Mouse (Mus musculus) liver, adult 2 months (tissue): ENCODE data around the gene Fank1. TPM values are rescaled to one million over a fixed set of nuclear protein-coding genes. Genes with fewer than 3 reads are reported as not detected.

Experiments used
- DNase-seq: peaks from one replicate; pipeline ENCODE4 v3.0.0-alpha.2; 2011; ENCODE audit warnings: low read depth, low spot score; ENCODE audit errors: extremely low read depth
- H3K27ac ChIP-seq: fragments of 200-500 bp; replicated peaks from 2 replicates; pipeline ENCODE4 v1.5.1; 2012; ENCODE audit warnings: low read depth, mild to moderate bottlenecking, control low read depth, inconsistent platforms, low read length; ENCODE audit not compliant: insufficient read depth
- H3K27me3 ChIP-seq: fragments of 200-500 bp; 2 replicates; pipeline ENCODE4 v1.6.1; 2012; ENCODE audit warnings: mild to moderate bottlenecking, moderate library complexity, low read length, inconsistent platforms; ENCODE audit not compliant: control insufficient read depth, insufficient read depth
- H3K36me3 ChIP-seq: fragments of 200-500 bp; 2 replicates; pipeline ENCODE4 v1.6.1; 2012; ENCODE audit warnings: low read length, inconsistent platforms; ENCODE audit not compliant: control insufficient read depth, insufficient read depth
- H3K4me1 ChIP-seq: fragments of 200-500 bp; 2 replicates; pipeline ENCODE4 v1.6.1; 2011; ENCODE audit warnings: low read length; ENCODE audit not compliant: control insufficient read depth, insufficient read depth
- H3K4me3 ChIP-seq: fragments of 200-500 bp; 2 replicates; pipeline ENCODE4 v1.5.1; 2011; ENCODE audit warnings: low read depth, mild to moderate bottlenecking, control low read depth, low read length, moderate library complexity; ENCODE audit not compliant: insufficient read depth
- H3K79me2 ChIP-seq: fragments of 200-500 bp; 2 replicates; pipeline ENCODE4 v1.6.1; 2012; ENCODE audit warnings: inconsistent platforms, mild to moderate bottlenecking, low read length, moderate library complexity; ENCODE audit not compliant: control insufficient read depth, insufficient read depth
- H3K9ac ChIP-seq: fragments of 200-500 bp; 2 replicates; pipeline ENCODE4 v1.6.1; 2012; ENCODE audit warnings: low read depth, mild to moderate bottlenecking, control low read depth, inconsistent platforms, low read length
- CTCF ChIP-seq: fragments of 200-500 bp; IDR thresholded peaks from 2 replicates; pipeline ENCODE4 v1.5.1; 2011; ENCODE audit warnings: low read depth, low read length, control low read depth
- POLR2A ChIP-seq: fragments of 200-500 bp; IDR thresholded peaks from 2 replicates; pipeline ENCODE4 v1.6.1; 2011; ENCODE audit warnings: low read length, control low read depth; ENCODE audit not compliant: insufficient read depth; ENCODE audit errors: extremely low read depth
- WGBS: fragments of 180-500 bp; shearing (Covaris S2); methylation state at CpG from one replicate; pipeline ENCODE4 v1.1.7; 2018; 5-methylcytosine and 5-hydroxymethylcytosine counted together
- polyA plus RNA-seq: library from polyadenylated mRNA; depleted of rRNA; stranded (reverse); fragments of >200 nt; gene quantifications from 2 replicates; pipeline ENCODE4 v1.2.3, GENCODE M21; 2012; rRNA removed
- total RNA-seq: library from RNA; depleted of rRNA; stranded (reverse); fragments of >200 nt; gene quantifications from 2 replicates; pipeline ENCODE4 v1.2.3, GENCODE M21; 2014; rRNA removed

Gene Fank1
- total RNA-seq (not detected in 2 replicates), polyA plus RNA-seq (not detected in 2 replicates)

GRCm38 (mm10) chr7:133776626-133776996 is at the start of gene Fank1:
TSS of gene Fank1 (plus strand) at chr7:133776861.
- H3K27me3 ChIP-seq: no peaks in the 10 kb centered on the region
- peak within 1 kb of the TSS; percentile 55 for H3K27ac ChIP-seq
- H3K9ac ChIP-seq: peak within 1 kb of the TSS; percentile 90
- WGBS: 2% methylated on average over 37 of the region's 45 CpGs
- peaks cover 5% of the 10 kb centered on the region; the same call in 1 of the 2 replicates for H3K4me1 ChIP-seq
- TF ChIP-seq CTCF (no peak), POLR2A (peak; percentile 36; the same call in 1 of the 2 replicates)
- peaks cover 11% of the 10 kb centered on the region; the same call in 1 of the 2 replicates for H3K79me2 ChIP-seq
- peak within 1 kb of the TSS; percentile 90 for H3K4me3 ChIP-seq
- no peaks in the 10 kb centered on the region for H3K36me3 ChIP-seq
- peak; percentile 59 for DNase-seq

GRCm38 (mm10) chr7:133727027-133727426 is 49.6 kb upstream of the Fank1 start:
- no peak for DNase-seq
- Histone ChIP-seq H3K27ac (no peak overlapping the region), H3K9ac (no peak overlapping the region), H3K4me3 (no peak overlapping the region), H3K27me3 (no peaks in the 10 kb centered on the region), H3K36me3 (peaks cover 4% of the 10 kb centered on the region; the same call in 1 of the 2 replicates), H3K4me1 (peaks cover 29% of the 10 kb centered on the region), H3K79me2 (no peaks in the 10 kb centered on the region)
- TF ChIP-seq CTCF (no peak), POLR2A (no peak)
- 89% methylated on average over 6 of the region's 6 CpGs for WGBS

- H3K4me1 ChIP-seq: peaks cover 29% of the 10 kb centered on the region
- no peak overlapping the region for H3K27ac ChIP-seq
- WGBS: 91% methylated on average over 5 of the region's 5 CpGs
- no peaks in the 10 kb centered on the region for H3K79me2 ChIP-seq
- H3K9ac ChIP-seq: no peak overlapping the region
- DNase-seq: no peak
- TF ChIP-seq POLR2A (no peak), CTCF (no peak)
- H3K36me3 ChIP-seq: peaks cover 4% of the 10 kb centered on the region; the same call in 1 of the 2 replicates
- H3K27me3 ChIP-seq: no peaks in the 10 kb centered on the region
- H3K4me3 ChIP-seq: no peak overlapping the region
These were observed 47.3 kb upstream of the Fank1 start for GRCm38 (mm10) chr7:133729351-133729750.

- peaks cover 29% of the 10 kb centered on the region for H3K4me1 ChIP-seq
- H3K27me3 ChIP-seq: no peaks in the 10 kb centered on the region
- no peak overlapping the region for H3K4me3 ChIP-seq
- H3K9ac ChIP-seq: no peak overlapping the region
- no peaks in the 10 kb centered on the region for H3K79me2 ChIP-seq
- TF ChIP-seq CTCF (no peak), POLR2A (no peak)
- DNase-seq: peak; percentile 96
- 14% methylated on average over 11 of the region's 11 CpGs for WGBS
- H3K27ac ChIP-seq: peak overlapping the region; percentile 64
- H3K36me3 ChIP-seq: peaks cover 1% of the 10 kb centered on the region; the same call in 1 of the 2 replicates
These were observed 46.1 kb upstream of the Fank1 start for GRCm38 (mm10) chr7:133730324-133731191.

- Histone ChIP-seq H3K27ac (no peak overlapping the region), H3K79me2 (no peaks in the 10 kb centered on the region), H3K27me3 (no peaks in the 10 kb centered on the region), H3K4me1 (peaks cover 21% of the 10 kb centered on the region), H3K4me3 (no peak overlapping the region), H3K9ac (no peak overlapping the region), H3K36me3 (peaks cover 1% of the 10 kb centered on the region; the same call in 1 of the 2 replicates)
- WGBS: 83% methylated on average over 4 of the region's 4 CpGs
- DNase-seq: no peak
- no peak for TF ChIP-seq CTCF
These were observed 44.6 kb upstream of the Fank1 start for GRCm38 (mm10) chr7:133731971-133732645.

GRCm38 (mm10) chr7:133740558-133740957 is 36.1 kb upstream of the Fank1 start:
- H3K27ac ChIP-seq: no peak overlapping the region
- 98% methylated on average over 7 of the region's 7 CpGs for WGBS
- TF ChIP-seq POLR2A: no peak
- TF ChIP-seq CTCF: no peak
- DNase-seq: no peak
- no peak overlapping the region for H3K4me3 ChIP-seq
- H3K27me3 ChIP-seq: no peaks in the 10 kb centered on the region
- H3K79me2 ChIP-seq: no peaks in the 10 kb centered on the region
- H3K4me1 ChIP-seq: peaks cover 2% of the 10 kb centered on the region; the same call in 1 of the 2 replicates
- H3K36me3 ChIP-seq: peaks cover 13% of the 10 kb centered on the region
- H3K9ac ChIP-seq: no peak overlapping the region
